Mouse (Mus musculus): ENCODE measurements around the gene Hscb. TPM values are rescaled to one million over a fixed set of nuclear protein-coding genes. Genes with fewer than 3 reads are reported as not detected.

The Hscb gene
- total RNA-seq, 2 experiments from 2014 or later, result 21.2 to 27.7 TPM

DNA sequence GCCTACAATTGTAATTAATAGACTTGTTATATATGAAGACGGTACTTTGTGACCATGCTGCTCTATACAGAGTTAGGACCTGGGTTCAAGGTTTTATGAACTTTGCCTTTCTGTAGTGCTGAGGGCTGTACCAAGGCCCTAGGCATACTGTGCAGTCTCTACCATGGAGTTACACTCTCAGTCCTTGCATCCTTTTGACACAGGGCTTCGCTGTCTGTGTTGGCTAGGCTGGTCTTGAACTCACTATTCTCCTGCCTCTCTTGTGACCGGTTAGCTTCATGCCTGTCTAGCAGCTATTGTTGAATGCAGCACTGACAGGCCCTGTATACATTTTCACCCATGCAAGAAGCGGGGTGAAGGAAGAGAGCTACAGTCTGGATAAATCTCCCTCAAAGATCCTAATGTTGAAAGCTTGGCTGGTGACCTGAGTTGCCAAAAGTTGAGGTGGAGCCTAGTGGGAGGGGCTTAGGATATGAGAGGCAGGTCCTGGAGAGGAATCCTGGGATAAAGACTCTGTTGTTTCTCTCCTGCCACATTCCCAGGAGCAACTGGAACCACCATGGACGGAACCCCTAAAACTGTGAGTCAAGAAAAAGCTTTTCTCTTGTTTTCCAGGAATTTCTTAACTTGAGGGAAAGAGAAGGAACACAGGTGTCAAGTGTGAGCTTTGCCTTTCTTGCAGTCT is 8.4 kb downstream of the Hscb start:
- DNase-seq, result no peak

DNA sequence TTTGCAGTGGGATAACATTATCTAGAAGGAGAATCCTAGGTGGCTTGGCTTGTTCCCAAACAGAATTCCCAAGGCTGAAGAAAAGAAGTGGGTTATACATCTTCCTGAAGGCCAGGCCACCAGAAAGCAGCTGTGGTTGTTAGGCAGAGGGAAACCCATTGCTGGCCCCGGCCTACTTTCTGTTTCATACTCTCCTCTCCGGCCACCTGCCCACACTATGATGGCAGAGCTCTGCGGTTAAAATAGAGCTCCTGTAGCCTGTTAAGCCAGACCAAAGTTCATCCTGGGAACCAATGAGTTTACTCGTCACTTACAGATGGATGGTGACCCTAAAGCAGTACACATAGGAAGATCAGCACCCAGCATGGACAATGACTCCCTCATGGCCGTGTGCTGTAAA is 12.0 kb downstream of the Hscb start:
- no peak for DNase-seq

DNA sequence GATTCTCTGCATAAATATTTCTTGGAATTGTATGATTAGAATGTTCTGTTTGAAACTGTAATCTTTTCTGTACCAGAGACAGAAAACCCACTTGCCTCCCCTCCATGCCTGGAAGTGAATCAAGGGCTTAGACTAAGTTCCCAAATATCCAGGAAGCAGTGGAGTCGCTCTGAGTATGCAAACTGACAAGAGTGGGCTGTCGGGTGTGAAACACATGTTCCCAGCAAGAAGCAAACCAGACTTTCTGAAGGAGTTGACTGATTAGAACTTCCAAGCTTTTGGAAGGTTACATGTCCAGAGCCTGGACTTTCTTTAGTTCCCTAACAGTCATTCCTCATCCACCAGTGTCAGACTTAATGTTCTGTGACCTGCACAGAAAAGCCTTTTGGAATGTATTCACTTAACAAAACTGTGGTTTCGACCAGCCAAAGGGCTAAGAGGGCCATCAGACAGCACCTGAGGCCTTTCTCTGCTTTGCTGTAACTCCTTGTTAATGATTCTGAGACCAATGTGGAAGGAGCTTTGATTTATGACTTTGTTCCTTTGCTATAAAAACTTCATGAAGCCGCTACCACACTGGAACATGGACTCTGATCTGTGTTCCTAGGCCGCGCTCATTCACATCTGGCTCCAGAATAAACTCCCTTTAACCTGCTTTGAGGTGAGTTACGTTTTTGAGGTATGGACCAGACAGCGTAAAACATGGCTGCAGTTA is 12.6 kb downstream of the Hscb start:
- DNase-seq, result no peak

DNA sequence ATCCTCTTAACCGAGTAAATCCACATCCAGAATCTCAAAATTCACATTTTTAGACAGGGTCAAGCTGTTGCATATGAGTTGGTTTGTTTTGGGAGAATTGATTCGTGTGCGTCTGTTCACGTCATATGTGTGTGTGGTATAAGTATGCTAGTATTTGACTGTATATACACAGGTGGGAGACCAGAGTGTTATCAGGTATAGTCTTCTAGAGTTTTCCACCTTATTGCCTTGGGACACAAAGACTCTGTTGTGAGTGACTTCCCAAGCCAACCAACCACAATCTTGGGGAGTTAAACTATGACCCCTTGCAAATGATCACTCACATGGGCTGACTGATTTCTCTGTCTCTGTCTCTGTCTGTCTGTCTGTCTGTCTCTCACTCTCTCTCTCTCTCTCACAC is 15.2 kb downstream of the Hscb start:
- DNase-seq, result no peak

DNA sequence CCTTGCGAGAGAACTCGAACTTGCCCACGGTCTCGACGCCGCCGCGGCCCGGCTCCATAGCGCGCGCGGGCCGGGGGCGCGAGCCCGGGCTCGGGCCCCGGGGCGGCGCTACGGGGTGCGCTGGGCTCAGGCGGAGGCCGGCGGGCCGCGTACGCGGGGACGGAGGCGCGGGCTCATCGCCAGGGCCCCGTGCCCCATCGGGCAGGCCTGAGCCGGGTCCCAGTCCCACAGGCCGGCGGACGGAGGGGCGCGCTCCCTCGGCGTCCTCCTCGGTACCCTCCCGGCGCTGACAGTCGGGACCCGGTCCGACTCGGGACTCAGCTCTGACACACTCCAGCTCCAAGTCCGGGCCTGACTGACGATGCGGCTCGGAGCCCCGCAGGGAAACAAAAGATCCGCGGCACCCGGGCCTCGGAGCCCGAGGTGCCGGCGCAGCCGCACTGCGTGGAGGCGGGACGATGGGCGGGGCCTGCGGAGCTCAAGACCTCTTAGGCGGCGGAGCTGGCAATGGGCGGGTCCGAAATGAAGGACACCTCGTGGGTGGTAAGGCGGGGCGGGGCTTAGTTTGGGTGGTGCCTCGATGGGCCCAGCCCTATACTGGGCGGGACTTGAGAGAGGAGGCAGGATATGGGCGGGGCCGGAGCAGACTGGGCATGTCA is 29.8 kb downstream of the Hscb start, which contains the start of gene Ulk1:
Gene Ulk1, minus strand, starts transcription at position 431 of the 659 bp plus-strand sequence.
- DNase-seq, result peak; percentile 100

DNA sequence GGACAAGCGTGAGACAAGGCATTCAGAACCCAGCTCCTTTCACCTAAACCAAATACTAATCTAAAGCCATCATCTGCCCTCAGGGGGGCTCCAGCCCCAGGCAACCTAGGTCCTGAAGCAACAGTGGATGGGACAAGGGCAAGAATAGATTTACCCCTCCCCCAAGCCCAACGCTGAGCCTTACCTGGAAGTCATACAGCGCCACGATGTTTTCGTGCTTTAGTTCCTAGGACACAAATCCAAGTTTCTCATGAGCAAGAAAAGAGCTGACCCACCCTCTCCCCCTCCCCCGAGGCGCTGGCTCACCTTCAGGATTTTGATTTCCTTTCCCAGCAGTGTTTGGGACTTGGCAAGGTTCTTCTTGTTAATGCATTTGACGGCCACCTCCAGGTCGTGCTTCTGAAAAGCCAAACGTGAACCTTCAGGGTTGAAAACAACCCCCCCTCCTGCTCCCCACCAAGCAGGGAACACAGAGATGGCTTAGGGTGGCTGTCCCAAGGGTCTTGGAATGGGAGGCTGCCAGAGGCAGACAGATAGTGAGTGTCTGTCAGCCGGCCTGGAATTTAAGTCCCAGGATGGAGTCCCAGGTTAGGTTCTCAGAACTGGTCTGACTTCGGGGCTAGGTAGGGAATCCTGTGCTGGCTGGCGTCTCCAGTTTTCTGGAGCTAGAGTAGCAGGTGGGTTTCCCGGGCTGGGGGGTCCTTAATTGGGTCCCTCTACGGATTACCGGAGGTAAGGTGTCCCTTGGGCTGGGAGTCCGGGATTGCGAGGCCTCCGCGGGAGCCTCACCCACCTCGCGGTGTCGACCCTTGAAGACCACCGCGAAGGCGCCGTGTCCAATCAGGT is 30.5 kb downstream of the Hscb start:
- DNase-seq, result peak; percentile 49

DNA sequence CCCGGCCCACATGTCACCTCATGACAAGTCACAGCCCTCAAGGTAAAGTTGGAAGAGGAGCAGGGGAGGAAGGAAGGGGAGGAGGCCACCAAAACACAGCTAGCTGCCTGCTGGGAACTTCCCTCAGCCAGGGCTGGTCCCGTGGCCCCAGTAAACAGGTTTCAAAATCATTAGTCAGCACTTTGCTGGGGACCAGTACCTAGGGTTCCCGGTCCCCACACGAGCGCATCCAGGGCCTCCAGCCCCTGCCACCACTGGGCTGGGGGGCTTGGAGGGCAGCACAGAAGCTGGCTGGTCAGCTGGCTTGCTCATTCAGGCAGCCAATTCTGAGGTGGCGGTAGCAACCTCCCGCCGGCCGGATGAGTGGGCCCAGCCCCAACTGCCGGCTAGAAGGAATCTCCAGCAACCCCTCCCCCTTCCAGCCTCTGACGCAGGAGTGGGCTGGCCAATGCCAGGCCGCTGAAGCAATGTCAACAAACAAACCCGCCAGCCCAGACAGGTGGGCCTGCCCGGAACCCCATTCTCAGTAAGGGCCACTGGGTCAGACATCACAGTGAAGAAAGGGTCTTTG is 31.4 kb downstream of the Hscb start:
- peak; percentile 94 for DNase-seq

DNA sequence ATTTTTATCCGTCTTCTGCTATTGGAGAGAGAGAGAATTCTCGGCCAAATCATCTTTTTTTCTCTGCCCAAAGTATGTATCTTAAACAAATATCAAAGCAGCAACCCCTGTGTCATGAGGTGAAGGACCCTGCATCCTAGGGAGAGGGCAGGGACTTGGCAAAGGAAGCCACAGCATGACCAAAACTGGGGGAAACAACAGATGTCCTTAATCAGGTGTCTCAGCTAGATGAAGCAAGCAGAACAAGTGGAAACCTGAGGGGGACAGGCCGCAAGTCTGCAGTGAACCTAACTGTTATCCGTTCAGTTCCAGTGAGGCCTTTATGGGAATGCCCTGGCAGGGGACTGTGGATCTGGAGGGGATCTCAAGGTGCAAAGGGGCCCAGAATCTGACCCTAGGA is 32.1 kb downstream of the Hscb start:
- no peak for DNase-seq

DNA sequence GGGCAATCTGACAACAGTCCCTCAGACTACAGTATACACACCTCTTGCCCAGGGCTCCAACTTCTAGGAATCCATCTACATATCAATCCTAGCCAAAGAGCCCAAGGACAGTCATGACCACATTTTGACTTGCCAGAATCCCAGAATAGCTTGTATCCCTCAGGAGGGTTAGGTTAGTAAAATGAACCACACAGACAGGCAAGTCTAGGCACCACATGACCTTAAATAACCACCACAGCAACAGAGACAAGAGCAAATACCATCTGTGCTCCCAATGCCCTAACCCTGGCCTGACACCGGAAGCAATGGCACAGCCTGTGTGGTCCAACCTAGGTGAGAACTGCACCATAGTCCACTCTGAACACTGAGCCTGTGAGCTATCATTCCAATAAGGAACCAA is 32.9 kb downstream of the Hscb start:
- DNase-seq, result no peak

DNA sequence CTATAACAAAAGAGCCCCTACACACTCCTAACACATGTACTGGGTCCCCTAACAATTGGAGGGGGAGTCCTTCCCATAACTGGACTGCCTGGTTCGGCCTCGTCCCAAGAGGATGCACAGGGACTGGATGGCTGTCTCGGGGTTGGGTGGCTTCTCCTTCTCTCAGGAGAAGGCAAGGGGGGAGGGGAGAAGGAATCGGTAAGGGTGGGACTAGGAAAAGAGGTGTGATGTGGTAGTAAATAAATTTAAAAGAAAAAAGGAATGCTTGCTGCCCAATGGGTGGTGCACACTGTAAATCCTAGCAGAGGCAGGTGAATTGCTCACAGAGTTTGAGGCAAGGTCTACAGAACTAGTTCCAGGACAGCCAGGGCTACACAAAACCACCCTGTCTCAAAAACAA is 33.4 kb downstream of the Hscb start:
- no peak for DNase-seq

DNA sequence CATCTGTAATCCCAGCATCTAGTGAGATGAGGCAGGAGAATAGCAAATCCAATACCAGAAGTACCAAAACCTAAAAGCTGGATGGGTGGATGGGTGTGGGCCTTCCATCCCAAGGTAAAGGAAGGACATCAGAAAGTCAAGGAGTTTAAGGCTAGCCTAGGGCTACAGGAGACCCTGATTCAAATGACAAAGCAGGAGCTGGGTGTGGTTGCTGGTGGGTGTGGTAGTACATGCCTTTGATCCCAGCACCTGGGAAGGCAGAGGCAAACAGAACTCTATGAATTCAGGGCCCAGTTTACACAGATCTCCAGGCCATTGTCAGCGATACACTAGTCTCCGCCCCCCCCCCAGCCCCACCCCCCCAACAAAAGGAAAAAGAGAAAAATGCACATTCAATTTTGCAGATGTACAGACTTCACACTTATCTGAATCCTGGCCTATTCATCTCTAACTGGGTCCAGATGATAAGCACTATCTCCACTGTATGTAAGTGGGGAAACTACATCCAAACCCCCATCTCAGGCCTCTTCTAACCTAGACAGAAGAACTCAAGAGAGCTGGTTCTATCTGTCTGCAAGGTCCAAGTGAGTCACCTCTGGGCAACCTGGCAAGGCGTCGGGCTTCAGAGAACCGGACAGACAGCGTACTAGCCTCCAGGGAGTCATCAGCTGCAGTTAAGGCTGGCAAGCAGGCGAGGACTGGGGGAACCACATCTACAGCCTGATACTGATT is 35.4 kb downstream of the Hscb start:
- no peak for DNase-seq

DNA sequence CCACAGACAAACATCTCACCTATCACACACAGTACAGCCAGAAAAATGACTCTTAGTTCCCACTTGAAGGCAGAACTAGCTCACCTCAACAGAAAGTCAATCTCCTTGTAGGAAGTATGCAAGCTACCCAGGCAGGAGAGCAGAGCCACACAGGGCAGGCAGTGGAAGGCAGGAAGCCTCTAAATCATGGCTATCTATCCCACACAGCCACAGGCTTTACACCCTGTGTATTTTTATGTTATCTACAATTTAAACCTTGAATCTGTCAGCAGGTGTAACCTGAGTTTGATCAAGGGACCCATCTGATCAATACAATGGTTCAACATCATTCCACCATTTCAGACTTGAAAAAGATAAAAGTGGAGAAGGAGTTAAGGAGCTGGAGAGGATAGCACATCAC is 36.8 kb downstream of the Hscb start:
- DNase-seq, result no peak

DNA sequence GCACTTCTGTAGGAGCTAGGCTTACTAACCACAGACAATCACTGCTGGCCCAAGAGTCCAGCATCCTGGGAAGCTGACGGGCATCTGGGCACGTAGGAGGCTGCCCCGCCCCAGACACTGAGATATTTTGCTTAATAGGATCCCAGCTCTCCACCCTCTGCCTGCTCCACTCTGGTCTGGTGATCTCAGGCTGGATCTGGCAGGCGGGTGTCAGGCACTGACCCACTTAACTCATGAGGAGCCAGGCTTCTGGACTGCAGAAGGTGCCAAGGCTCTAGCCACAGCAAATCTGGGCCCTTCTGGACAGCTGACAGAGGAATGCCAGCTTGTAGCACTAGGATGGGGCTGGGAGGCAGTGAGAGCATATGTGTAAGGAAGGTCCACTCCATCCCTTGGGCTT is 37.4 kb downstream of the Hscb start:
- no peak for DNase-seq

DNA sequence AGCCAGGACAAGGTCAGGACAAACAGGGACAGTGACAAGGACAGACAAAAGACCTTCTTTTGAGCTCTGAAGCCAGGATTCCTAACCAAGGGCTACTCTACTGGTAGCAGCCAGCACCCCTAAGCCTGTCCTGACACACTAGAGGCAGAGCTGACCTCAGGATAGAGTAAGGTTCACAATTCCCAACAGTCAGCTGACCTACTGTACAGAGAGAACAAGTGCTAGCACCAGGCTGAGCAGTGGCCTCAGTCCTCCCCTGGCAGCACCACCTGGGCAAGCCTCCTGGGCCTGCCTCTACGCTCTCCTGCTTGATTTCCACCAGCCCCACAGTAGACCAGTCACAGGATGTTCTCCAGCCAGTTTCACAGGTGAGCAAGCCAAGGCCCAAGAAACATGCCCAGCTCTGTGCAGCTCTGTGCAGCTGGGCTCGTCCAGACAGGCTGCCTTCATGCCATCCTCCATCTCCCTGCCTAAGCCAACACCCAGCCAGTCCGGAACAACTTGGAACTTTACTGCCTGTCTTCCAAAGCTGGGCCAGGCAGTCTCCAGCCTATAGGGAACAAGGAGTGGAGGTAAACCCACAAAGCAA is 38.4 kb downstream of the Hscb start:
- DNase-seq, result no peak

DNA sequence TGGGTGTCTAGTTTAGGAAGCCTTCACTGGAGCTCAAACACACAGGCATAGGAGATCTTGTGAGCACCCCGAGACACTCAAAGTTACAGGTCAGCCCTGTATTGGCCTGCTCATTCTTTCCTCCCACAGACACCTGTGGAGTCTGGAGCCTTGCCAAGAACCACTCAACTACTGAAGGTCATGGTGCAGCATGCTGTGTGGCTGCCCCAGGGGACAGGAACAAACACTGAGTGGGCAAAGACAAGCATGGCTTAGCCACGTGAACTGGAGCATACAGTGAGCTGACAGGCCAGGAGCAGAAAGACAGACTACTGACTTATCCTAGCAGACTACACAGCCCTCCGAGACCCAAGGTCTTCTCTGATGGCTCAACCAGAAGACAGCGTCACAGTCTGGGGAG is 41.9 kb downstream of the Hscb start:
- DNase-seq, result peak; percentile 51

DNA sequence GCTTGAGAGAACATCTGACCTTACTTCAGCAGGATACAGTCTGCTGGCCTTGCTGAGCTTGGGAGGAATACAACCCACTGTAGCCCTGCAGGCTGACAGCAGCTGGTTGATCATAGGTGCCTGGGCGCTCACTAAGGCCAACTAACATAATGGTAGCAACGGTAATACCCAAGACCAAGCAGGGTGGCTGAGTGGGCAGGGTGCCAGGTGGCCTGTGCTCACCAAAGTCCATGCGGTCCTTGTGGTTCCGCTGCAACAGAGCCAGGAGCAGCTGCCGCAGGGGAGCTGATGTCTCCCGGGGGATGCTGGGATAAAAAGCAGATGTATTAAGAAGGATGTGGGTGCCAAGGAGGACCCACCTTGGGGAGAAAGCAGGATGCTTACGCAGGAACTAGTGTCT is 45.2 kb downstream of the Hscb start:
- DNase-seq, result no peak

DNA sequence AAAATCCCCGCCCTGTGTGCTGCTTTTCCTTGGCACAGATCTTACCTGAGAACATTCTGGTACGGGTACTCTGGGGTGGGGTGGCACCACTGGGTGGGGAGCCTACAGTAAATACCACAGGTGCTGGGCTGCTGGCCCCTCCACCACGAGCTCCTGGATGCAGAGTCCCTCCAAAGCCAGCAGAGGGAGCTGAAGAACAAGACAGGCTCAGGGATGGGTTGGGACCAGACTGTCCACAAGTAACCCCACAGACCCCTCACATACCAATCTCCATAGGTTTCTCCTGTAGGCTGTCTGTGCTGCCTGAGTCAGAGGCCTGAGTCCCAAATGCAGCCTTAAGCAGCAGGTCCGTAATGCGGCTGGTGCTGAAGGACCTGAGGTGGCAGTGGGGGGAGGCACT is 50.9 kb downstream of the Hscb start:
- DNase-seq, result peak; percentile 58

DNA sequence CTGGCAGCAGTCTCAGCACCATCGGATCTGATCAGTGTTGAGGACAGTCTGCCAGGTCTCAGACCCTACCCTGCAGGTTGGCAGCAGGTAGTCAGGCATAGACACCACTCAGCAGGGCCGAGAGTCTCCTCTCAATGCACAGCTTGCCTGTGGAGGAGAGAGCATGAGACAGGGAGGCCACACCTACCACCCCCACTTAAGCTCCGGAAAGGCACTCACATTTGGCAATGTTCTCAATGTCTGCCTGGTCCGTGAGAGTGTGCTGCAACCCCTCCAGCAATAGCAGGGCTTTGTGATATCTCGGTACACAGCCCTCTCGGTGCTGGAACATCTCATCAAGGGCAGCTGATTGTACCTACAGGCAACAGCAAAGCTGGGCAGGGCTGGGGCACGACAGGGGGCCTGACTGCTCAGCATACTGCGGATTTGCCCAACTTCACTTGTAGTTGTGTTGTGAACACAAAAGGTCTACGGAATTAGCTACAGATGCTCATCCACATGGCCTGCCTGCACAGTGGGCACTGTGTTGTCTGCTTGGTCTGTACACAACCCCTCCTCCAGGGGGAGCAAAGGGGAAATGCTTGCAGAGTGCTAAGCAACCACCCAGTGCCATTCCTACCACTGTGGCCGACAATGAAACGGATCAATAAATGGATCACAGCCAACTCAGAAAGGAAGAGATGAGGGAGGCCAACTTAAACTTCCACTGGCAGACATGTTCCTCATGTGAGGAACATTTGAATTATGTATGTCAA is 53.3 kb downstream of the Hscb start:
- DNase-seq, result peak; percentile 36

DNA sequence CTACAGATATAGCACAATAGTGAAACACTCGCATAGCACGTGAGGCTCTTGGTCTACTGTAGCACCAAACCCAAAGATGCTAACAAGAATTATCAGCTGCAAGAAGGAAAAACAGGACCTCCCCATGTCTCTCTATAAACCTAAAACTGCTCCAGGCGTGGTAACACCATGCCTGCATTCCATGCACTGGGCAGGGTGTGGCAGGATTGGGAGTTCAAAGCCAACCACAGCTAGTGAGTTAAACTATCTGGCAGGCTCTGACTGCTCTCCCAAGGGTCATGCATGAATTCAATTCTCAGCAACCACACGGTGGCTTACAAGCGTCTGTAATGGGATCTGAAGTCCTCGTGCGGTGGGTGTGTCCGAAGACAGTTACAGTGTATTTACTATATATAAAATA is 56.4 kb downstream of the Hscb start:
- no peak for DNase-seq

DNA sequence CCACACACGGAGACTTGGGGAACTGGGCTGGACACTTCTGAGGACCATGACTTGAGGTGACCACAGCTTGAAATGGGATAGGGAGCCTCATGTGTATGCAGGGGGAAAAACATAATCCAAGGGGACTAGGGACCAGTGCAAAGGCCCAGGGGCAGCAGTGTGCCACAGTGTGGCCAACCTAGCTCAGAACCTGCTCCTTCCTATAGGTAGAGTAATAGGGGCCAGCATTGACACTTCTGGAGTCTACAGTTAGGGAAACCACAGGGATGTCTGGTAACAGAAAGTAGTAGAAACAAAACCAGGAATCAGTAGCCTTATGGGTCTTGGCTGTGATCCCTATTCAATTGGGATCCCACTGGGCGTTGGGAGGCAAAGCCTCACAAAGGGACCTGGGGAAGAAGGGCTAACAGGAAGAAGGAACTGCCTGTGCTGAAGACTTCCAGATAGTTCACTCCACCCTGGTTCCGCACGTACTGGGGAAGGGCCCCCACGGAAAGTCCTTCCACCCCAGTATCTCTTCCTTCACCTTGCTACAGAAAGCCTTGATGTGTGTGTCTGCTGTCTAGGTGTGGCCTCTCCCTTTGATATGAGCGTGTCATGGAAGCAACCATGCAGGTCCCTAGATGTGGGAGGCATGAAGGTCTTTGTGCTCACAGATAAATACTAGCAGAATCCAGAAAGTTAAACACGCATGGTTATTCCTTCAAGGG is 57.9 kb downstream of the Hscb start:
- no peak for DNase-seq
